Mouse (Mus musculus): ENCODE results near the gene Dusp28.

GRCm38 (mm10) chr1:92874011-92874410 lies 32.8 kb upstream of the Dusp28 start:
- TF ChIP-seq POLR2A (IDR thresholded peaks at IDR 0.05; ENCODE audit: control insufficient read depth, extremely low read depth, insufficient read depth, low read length, poor library complexity) (no peak), CTCF (IDR thresholded peaks at IDR 0.05; ENCODE audit: borderline replicate concordance, control insufficient read depth, extremely low read depth, insufficient read depth, low read length, poor library complexity) (no peak)

Data from thymus, adult 2 months (tissue).